Mouse (Mus musculus) heart, adult 2 months (tissue): ENCODE measurements around the gene Cdkl3.

Experiments used
- CTCF ChIP-seq: fragments of 200-600 bp; IDR thresholded peaks from 2 replicates; pipeline ENCODE4 v1.8.1; 2022; ENCODE audit warnings: antibody characterized with exemption, mild to moderate bottlenecking, moderate library complexity
- POLR2A ChIP-seq: fragments of 200-500 bp; IDR thresholded peaks from 2 replicates; pipeline ENCODE4 v1.6.1; 2011; ENCODE audit warnings: mild to moderate bottlenecking, low read depth, low read length, control low read depth; ENCODE audit not compliant: insufficient read depth

GRCm38 (mm10) chr11:51962277-51962676 is 41.7 kb upstream of the Cdkl3 start:
- TF ChIP-seq CTCF, result no peak
- TF ChIP-seq POLR2A, result no peak
